Mouse (Mus musculus) stomach, postnatal 0 days (tissue): ENCODE results near the gene Hapln2. TPM values are rescaled to one million over a fixed set of nuclear protein-coding genes. Genes with fewer than 3 reads are reported as not detected.
A peak's percentile ranks its signal among the peaks of the same experiment; 100 is the strongest.

Experiments used
- ATAC-seq: fragments of 200-750 bp; cut with Nextera tagmentation; 2 replicates; pipeline ENCODE4 v1.8.0; 2017; ENCODE audit not compliant: low FRiP score, low TSS enrichment
- DNase-seq: peaks from one replicate; pipeline ENCODE4 v3.0.0-alpha.2; 2016; ENCODE audit warnings: low spot score
- H3K27ac ChIP-seq: fragments of 300-500 bp; sonication (generic); replicated peaks from 2 replicates; pipeline ENCODE4 v1.5.1; 2014; ENCODE audit warnings: mild to moderate bottlenecking, control low read depth
- H3K27me3 ChIP-seq: fragments of 300-500 bp; sonication (generic); 2 replicates; pipeline ENCODE4 v1.6.1; 2014; ENCODE audit warnings: low read length; ENCODE audit not compliant: control insufficient read depth, insufficient read depth
- H3K36me3 ChIP-seq: fragments of 300-500 bp; sonication (generic); 2 replicates; pipeline ENCODE4 v1.6.1; 2014; ENCODE audit warnings: low read length, mixed read lengths; ENCODE audit not compliant: control insufficient read depth, insufficient read depth
- H3K4me1 ChIP-seq: fragments of 300-500 bp; sonication (generic); replicated peaks from 2 replicates; pipeline ENCODE4 v1.6.1; 2014; ENCODE audit warnings: antibody characterized with exemption; ENCODE audit not compliant: control insufficient read depth, insufficient read depth
- H3K4me2 ChIP-seq: fragments of 300-500 bp; sonication (generic); replicated peaks from 2 replicates; pipeline ENCODE4 v1.6.1; 2014; ENCODE audit warnings: low read depth, mild to moderate bottlenecking, control low read depth, moderate library complexity
- H3K4me3 ChIP-seq: fragments of 300-500 bp; sonication (generic); 2 replicates; pipeline ENCODE4 v1.5.1; 2014; ENCODE audit warnings: low read depth, low read length, control low read depth
- H3K9ac ChIP-seq: fragments of 300-500 bp; sonication (generic); 2 replicates; pipeline ENCODE4 v1.6.1; 2014; ENCODE audit warnings: mild to moderate bottlenecking, low read length, control low read depth, mixed read lengths
- H3K9me3 ChIP-seq: fragments of 300-500 bp; sonication (generic); 2 replicates; pipeline ENCODE4 v1.6.1; 2016; ENCODE audit warnings: low read length; ENCODE audit not compliant: control insufficient read depth
- CTCF ChIP-seq: IDR thresholded peaks from 2 replicates; pipeline ENCODE4 v1.5.1; 2016; ENCODE audit warnings: antibody characterized with exemption, low read depth, mild to moderate bottlenecking, moderate library complexity
- EP300 ChIP-seq: optimal IDR thresholded peaks from 2 replicates; pipeline ENCODE3; 2016; ENCODE audit warnings: antibody characterized with exemption
- WGBS: fragments of 180-500 bp; shearing (Covaris S2); extraction: QIAGEN DNeasy Blood & Tissue Kit; methylation state at CpG from one replicate; pipeline ENCODE4 v1.1.7; 2014; 5-methylcytosine and 5-hydroxymethylcytosine counted together
- polyA plus RNA-seq: library from polyadenylated mRNA; unstranded; fragments of >200 nt; fragmentation: Nextera tagmentation; extraction: Ambion mirVana; gene quantifications from 2 replicates; pipeline ENCODE4 v1.2.1, GENCODE M21; 2015

Gene Hapln2
- polyA plus RNA-seq, 1 experiment from 2014 or later = not detected

DNA sequence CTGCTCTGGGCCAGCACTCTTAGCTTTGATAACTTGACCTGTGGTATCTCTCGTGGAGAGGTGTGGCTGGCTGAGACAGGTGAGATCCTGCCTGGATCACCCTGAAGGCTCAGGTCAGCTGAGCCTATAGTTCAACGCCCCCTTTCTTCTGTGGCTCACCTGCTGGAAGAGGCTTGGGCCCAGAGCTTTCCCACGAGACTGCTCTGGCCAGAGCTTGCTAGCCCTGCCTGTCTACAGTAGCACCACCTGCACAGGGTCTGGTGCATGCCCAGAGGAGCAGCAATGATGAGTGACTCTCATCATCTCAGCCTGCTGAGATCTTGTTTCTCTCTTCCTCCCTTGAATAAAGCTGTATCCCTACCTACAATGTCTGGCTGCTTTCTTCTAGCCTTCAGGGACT is 47.3 kb downstream of the Hapln2 start:
- ATAC-seq (no peak), DNase-seq (no peak)
- Histone ChIP-seq H3K36me3 (no peaks in the 10 kb centered on the region; the same call in 1 of the 2 replicates), H3K4me3 (no peak overlapping the region), H3K4me1 (peaks cover 12% of the 10 kb centered on the region), H3K27me3 (no peaks in the 10 kb centered on the region), H3K27ac (no peak overlapping the region), H3K9ac (no peak overlapping the region), H3K9me3 (no peaks in the 10 kb centered on the region), H3K4me2 (no peak overlapping the region)
- 56% methylated on average over 3 of the region's 3 CpGs for WGBS
- TF ChIP-seq CTCF = no peak
- no peak for TF ChIP-seq EP300

GRCm38 (mm10) chr3:87979493-87979892 is 47.9 kb downstream of the Hapln2 start:
- Histone ChIP-seq H3K36me3 (no peaks in the 10 kb centered on the region; the same call in 1 of the 2 replicates), H3K4me3 (no peak overlapping the region), H3K27me3 (no peaks in the 10 kb centered on the region), H3K9me3 (no peaks in the 10 kb centered on the region), H3K4me1 (peaks cover 12% of the 10 kb centered on the region), H3K9ac (no peak overlapping the region), H3K27ac (no peak overlapping the region), H3K4me2 (no peak overlapping the region)
- TF ChIP-seq CTCF = no peak
- TF ChIP-seq EP300 = no peak
- ATAC-seq = no peak
- no peak for DNase-seq
- WGBS = 83% methylated on average over 5 of the region's 5 CpGs

DNA sequence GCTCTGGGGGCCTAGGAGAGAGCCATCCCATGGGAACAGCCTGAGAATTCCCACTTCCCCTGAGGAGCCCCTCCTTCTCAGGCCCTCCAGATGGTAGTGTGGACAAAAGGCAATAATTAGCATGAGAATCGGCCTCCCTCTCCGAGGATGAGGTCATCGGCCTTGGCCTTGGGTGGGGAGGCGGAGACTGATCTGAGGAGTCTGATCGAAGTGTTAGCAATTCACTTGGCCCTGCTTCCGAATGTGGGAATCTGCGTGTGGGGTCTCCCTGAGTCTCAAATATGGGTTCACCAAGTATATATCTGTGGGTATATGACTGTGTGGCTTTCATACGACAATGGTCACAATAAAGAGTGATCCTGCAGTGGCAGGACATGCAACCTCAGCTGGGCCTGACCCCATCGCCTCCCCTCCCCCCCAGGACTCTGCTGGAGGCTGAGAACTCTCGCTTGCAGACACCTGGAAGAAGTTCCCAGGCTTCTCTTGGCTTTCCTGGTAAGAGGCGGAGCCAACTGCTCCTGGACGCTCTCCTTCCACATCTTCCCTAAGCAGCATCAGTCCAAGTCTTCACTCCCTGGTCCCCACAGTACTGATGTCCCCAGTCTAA is 52.9 kb downstream of the Hapln2 start:
- no peak for ATAC-seq

DNA sequence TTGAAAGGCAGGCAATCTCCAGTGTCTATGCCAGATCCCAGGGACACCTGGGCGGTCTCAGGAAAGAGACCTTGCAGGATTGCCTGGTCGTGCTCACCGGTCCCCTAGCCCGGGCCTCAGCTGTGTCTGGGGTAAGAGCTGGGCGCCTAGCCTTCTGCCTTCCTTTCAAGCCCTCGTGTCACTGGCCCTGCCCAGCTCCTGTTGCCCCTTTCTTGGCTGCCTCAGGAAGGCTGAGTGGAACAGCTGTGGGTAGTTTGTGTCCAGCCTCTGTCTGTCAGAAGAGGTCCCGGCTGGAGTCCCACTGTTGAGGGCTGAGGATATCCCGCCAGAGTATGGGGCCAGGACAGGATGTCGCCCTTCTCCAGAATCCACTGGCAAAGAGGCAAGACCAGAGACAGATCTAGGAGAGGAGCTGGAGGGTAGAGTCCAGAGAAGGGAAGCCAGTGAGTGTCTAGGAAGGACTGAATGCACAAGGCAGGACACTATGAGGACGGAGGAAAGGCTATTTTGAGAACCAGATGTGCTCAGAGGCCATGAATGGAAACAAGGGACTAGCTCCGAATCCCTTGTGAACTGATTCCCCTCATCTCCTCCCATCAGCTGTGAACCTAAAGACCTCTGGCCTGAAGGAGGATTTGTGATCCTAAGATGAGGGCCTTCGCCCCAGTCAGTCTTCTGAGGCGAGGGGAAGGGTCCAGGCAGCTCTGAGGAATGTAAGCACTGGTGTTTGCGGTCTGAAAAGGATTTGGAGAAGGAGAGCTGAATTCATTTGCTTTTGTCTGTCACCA is 53.6 kb downstream of the Hapln2 start:
- Histone ChIP-seq H3K9me3 (no peaks in the 10 kb centered on the region), H3K36me3 (no peaks in the 10 kb centered on the region; the same call in 1 of the 2 replicates), H3K27me3 (no peaks in the 10 kb centered on the region), H3K27ac (peak overlapping the region; percentile 40), H3K4me2 (peak overlapping the region; percentile 76), H3K4me1 (no peaks in the 10 kb centered on the region), H3K4me3 (peak overlapping the region; percentile 50; the same call in 1 of the 2 replicates), H3K9ac (peak overlapping the region; percentile 48)
- DNase-seq (no peak), ATAC-seq (no peak)
- no peak for TF ChIP-seq EP300
- no peak for TF ChIP-seq CTCF
- 54% methylated on average over 14 of the region's 14 CpGs for WGBS

More for the DNA sequence above, 52.9 kb downstream of the Hapln2 start:
- DNase-seq = no peak
- no peak overlapping the region for H3K4me3 ChIP-seq
- peak overlapping the region; percentile 40 for H3K27ac ChIP-seq
- no peak for TF ChIP-seq CTCF
- TF ChIP-seq EP300 = no peak
- WGBS = 36% methylated on average over 12 of the region's 12 CpGs
- H3K4me1 ChIP-seq = no peaks in the 10 kb centered on the region
- H3K4me2 ChIP-seq = peak overlapping the region; percentile 76
- no peaks in the 10 kb centered on the region for H3K9me3 ChIP-seq
- H3K27me3 ChIP-seq = no peaks in the 10 kb centered on the region
- no peak overlapping the region; the same call in 1 of the 2 replicates for H3K9ac ChIP-seq
- H3K36me3 ChIP-seq = no peaks in the 10 kb centered on the region; the same call in 1 of the 2 replicates

- Histone ChIP-seq H3K9ac (peak overlapping the region; percentile 48), H3K27ac (no peak overlapping the region), H3K9me3 (no peaks in the 10 kb centered on the region), H3K4me3 (peak overlapping the region; percentile 50), H3K4me1 (no peaks in the 10 kb centered on the region), H3K27me3 (no peaks in the 10 kb centered on the region), H3K4me2 (peak overlapping the region; percentile 76), H3K36me3 (no peaks in the 10 kb centered on the region; the same call in 1 of the 2 replicates)
- WGBS = 35% methylated on average over 5 of the region's 5 CpGs
- DNase-seq (no peak), ATAC-seq (no peak)
- TF ChIP-seq EP300 (no peak), CTCF (no peak)
Measured at GRCm38 (mm10) chr3:87972776-87973175, 54.6 kb downstream of the Hapln2 start.
